Mouse (Mus musculus) kidney, adult 18-20 months (tissue): Measurements from ENCODE around the gene Cysrt1.

Source experiments
- DNase-seq: peaks from one replicate; pipeline ENCODE4 v3.0.0; 2021

The Cysrt1 gene

DNA sequence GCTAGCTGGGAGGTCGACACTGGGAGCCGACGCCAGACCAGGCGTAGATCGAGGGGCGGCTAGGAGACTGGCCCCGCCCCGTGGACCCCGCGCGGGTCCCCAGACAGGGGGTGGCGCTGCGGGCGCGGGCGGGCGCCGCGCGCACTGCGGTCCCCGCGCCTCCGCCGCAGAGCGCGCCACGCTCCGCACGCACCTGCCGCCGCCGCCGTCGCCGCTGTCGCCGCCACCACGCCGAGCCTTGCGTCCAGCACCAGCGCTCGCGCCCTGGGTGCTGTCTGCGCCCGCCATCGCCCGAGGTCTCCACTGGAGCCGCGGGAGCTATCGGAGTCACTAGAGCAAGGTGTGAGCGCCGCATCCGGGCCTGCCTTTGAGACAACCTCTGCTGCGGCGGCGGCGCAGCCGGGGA, at the start of gene Cysrt1, which contains the start of gene Rnf208:
Cysrt1 (minus strand) TSS at position 352 of the 406 bp plus-strand sequence.
Rnf208 (plus strand) TSS at position 155 of the 406 bp plus-strand sequence.
- no peak for DNase-seq

DNA sequence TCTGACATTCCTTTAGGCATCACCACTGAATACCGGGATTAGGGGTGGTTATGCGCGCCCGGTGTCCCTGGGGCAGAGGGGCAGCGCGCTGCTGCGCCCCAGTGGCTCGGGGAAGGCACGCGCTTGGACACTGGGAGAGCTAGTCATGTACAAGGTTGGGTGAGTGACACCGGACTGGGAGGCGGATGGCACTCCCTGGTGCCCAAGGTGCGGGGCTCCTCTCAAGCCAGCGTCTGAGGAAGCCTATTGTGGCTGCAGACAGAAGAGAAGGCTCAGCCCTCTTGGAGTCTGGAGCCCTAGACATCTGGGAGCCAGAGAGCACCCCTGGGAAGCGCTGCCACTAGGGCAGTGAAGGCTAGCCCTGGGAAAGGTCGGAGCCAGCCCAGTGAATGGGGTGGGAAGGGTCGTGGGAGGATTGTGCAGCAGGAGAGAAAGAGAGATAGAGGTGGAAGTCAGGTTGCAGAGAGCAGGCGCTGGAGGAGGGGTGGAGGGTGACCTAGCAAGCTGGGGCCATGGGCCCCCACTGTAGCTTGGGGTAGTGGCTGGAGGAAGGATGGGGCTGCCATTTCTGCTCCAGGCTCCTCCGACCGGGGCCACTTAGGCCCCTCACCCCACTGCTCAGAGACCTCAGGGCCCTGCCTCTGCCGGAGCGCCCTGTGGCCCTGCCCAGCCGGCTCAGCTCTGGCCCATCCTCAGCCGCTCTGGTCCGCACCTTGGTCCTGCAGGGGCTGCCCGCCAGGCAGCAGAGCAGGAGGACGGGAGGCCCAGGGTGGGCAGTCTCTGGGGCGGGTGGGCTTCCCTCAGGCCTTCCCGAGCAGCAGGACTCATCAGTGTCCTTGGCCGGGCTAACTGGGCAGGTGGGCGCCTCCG, 49.2 kb upstream of the Cysrt1 start:
- DNase-seq, result peak; percentile 37

DNA sequence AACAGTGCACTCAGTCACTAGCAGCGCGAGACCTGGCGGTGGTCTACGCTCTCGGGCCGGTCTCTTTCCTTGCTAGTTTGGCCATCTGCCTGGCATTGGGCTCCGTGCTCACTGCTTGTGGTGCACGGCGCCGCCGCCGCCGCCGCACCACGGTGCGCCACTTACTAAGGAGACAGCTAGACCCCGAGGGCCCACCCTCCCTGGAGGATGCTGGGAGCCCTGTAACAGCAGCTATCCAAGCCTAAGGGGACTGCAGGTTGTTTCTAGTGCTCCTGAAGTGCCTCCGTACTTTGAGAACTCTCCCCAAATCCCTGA, 48.5 kb upstream of the Cysrt1 start:
- DNase-seq, result peak; percentile 33

GRCm38 (mm10) chr2:25290101-25290815, 48.0 kb upstream of the Cysrt1 start:
- DNase-seq, result peak; percentile 61

- DNase-seq, result peak; percentile 73
Observed at GRCm38 (mm10) chr2:25289651-25290050, 47.4 kb upstream of the Cysrt1 start, which contains the start of gene Lrrc26. Gene Lrrc26, plus strand, starts transcription at chr2:25289915.

DNA sequence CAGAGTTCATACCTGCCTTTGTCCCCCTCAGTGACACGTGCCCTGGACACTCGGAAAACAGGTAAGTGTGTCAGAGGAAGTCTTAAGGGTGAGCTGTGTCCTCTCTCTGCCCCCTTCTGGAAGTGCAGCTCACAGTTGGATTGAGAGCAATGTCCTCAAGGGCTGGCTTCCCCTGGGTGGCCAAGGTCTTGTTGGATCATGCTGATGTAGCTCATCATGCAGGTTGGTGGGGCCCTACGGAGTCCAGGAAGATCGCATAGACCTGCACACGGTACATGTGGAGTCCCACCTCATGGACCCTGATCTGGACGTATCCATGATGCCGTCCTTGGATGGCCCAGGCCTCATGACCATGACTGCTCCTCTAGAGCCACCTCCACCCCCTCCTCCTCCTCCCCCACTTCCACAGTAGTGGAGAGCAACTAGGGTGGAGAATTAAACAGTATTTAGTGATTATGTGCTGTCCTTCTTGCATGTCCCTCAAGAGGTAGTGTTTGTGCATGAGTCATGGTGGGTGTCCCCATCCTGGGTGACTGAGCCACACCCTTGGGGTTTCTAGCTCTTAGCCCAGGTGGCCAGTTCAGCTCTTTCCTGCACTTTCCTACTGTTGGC, 46.6 kb upstream of the Cysrt1 start:
- DNase-seq, result no peak

GRCm38 (mm10) chr2:25287927-25288649, 45.8 kb upstream of the Cysrt1 start, which contains the start of gene Tmem210:
Gene Tmem210, plus strand, starts transcription at chr2:25288145.
- DNase-seq, result no peak

- peak; percentile 57 for DNase-seq
Observed at GRCm38 (mm10) chr2:25286837-25287636, 44.8 kb upstream of the Cysrt1 start.

DNA sequence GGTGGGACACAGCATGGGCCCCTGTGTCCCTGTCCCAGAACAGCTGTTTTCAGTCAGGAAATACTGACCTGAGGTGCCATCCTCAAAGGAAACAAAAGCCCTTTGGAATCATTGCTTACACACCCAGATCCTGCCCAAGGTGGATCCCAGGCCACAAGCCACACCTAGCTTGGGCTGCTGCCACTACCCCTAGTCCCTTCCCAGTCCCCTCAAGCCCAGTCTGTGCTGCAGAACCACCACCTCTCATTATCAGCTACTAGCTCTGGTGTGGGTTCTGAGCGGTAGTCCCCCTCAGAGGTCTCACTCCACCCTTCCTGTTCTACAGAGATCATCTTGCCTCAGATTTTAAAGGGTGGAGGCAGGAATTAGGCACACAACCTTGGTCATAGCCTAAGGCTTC, 44.1 kb upstream of the Cysrt1 start:
- no peak for DNase-seq

GRCm38 (mm10) chr2:25285551-25285950, 43.3 kb upstream of the Cysrt1 start:
- DNase-seq, result no peak

DNA sequence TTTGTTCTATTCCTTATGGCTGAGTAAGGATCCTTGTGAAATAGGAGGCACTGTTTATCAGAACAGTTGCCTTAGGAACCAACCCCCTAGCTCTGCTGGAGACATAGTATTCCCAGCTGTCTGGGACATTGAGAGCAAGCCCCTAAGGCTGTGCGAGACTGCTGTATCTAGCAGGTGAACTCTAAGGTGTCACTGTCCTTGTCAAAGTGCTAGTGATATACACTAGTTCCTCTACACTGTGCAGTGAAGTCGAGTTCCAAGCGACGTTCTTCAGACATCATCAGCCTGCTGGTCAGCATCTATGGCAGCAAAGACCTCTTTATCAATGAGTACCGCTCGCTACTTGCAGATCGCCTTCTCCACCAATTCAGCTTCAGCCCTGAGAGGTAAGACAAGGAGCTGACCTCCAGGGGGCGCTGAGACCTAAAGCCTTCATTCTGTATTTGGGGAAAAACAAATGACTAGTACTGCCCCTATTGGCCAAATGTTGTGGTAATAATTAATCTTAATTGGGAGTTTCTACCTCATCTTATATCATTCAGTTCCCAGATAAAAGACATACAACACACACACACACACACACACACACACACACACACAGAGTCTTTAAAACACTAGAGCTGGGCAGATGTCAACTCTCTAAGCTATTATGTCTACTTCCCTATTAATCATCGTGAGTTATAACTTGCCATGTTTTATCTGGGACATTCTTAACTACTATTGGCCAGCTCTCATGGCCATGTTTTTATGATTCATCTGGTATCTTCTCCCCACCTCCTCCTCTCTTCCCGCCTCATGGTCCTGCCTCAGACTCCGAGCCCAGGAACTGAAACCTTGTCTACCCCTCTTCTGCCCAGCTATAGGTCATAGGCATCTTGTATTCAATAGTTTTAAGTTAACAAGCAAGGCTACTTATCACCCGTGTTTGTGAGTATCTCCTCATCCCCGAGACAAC, 37.0 kb upstream of the Cysrt1 start:
- DNase-seq, result peak; percentile 88

DNA sequence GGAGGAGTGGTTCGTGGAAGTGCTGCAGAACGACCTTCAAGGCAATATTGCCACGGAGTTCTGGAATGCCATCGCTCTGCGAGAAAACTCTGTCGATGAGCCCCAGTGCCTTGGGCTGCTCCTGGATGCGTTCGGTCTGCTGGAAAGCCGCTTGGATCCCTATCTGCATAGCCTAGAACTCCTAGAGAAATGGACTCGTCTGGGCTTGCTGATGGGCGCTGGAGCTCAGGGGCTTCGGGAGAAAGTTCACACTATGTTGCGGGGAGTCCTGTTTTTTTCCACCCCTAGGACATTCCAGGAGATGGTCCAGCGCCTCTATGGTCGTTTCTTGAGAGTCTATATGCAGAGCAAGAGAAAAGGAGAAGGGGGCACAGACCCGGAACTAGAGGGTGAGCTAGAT, 30.8 kb upstream of the Cysrt1 start:
- no peak for DNase-seq

- no peak for DNase-seq
Observed at GRCm38 (mm10) chr2:25272515-25272914, 30.3 kb upstream of the Cysrt1 start.

GRCm38 (mm10) chr2:25271827-25272511, 29.7 kb upstream of the Cysrt1 start, which contains the start of the genes Ssna1 and Anapc2:
Gene Ssna1, minus strand, starts transcription at chr2:25272438.
Gene Anapc2, plus strand, starts transcription at chr2:25272478.
- DNase-seq, result peak; percentile 99

GRCm38 (mm10) chr2:25267746-25268309, 25.6 kb upstream of the Cysrt1 start:
- DNase-seq, result no peak

DNA sequence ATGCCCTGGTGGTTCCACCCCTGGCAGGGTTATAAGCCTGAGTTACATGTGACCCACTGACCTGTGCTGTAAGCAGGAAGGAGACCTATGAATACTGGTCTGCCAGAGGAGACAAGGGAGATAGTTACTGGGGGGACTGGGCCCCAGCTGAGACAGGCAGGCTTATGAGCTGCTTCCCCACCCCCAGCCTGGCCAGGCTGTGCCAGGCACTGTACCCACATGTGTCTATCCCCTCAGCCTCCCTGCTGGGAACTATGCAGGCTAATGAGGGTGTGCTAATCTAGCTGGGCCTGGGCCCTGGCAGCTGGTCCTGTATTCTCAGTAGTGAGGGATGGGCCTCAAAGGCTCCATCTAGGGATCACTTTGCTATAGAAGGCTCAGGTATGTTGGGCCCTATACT, 25.0 kb upstream of the Cysrt1 start:
- DNase-seq, result no peak

- DNase-seq, result peak; percentile 72
Observed at GRCm38 (mm10) chr2:25266720-25267119, 24.5 kb upstream of the Cysrt1 start.

- peak; percentile 64 for DNase-seq
Observed at GRCm38 (mm10) chr2:25265897-25266656, 23.8 kb upstream of the Cysrt1 start.

GRCm38 (mm10) chr2:25264851-25265250, 22.6 kb upstream of the Cysrt1 start:
- peak; percentile 78 for DNase-seq
